Mouse (Mus musculus): ENCODE data around the gene Plxna1.

The Plxna1 gene

DNA sequence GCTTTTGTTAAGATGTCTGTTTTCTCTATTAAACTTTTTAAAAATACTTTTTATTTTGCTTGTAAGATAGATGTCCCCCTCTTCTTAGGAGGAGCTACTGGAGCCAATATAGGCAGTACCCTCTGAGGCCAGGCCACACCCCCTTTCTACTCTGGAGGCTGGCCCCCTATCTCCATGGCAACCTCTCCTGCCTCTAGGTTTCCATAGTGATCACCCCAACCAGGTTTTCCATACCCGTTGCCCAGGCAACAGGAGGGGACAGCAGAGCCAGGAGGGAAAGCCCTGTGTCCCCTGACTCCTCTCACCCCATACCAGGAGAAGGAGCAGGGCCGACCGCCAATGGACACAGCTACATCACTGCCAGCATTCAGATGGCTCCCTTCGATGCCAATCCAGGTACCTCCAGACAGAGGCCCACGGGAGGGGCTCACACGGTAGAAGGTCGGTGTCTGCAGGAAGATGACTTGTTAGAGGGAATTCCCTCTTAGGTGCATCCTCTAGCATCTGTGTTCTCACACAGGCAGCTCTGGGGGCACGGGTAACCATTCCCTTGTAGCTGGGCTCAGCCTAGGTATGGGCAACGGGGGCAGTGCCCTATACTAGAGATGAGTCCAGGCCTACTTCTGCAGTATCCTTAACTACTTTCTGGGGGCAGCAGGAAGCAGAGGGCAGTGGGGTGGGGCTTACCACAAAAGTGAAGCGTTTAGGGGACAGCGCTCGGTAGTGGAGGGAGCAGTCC is 28.3 kb downstream of the Plxna1 start:
- DNase-seq (ENCODE audit: low read depth): no peak

DNA sequence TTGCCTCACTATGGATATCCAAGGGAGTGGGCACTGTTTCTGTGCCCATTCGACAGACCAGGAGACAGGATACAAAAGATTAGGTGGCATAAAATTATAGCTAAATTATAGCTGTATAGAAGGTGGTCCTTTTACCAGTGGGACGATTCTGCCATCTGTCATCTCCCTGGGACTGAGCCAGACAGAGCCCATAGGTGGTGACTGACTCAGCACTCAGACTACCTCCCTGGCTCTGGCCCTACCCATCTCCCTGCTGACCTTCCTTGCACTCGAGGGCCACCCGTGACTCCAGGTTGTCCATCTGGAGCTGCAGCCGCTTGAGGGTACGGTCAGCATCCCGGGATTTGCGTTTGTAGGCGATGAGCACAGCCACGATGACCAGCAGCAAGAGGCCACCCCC is 31.5 kb downstream of the Plxna1 start:
- DNase-seq (ENCODE audit: low read depth): no peak

DNA sequence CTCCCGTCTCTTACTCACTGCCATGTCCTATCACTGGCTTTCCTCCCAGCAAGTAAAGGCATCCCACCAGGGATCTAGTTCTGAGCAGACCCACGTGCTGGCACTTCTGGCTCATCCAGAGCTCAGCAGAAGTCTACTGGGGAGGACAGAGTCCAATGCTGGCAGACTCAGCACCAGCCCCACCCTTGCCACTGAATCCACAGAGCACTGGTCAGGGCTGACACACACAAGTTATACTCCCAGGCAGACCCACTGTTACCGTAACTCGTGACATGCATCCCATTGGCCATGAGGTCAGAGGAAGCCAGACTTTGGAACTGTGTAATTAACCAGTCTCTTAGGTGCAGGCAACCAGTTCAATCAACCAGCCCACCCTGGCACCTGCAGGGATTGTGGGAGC is 33.8 kb downstream of the Plxna1 start:
- DNase-seq (ENCODE audit: low read depth): no peak

DNA sequence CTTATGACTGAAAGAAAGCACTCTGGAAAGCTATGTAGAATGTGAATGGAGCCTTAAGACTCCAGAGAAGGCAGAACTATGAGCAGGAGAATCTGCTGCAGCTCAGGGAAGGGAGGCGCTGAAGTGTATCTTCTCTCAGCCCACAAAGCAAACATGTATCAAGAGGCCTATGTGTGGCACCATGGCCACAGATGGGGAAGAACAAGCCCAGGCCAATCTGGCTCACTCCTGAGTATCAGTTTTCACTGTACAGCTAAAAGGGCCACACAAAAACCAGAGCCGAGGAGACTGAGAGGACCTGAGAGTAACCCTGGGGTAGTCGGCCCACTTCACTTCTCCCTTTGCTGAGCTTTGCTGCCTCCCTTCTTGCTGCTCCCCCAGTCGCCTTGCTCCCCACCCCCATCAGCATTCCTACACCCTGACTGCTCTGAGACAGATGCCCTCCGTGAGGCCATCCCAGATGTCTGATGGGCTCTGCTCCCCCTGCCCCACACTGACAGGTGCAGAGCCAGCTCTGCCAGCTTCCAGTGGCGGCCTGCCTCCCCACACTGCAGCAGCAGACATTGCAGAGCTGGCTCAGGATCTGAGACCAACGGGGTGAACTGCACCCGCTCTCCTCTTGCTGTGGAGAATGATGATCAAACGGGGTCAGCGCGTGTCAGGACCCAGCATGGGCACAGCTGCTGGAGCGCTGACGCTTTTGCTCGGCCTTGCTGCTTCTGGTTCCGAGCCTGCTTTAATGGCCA is 34.5 kb downstream of the Plxna1 start:
- DNase-seq (ENCODE audit: low read depth): no peak

DNA sequence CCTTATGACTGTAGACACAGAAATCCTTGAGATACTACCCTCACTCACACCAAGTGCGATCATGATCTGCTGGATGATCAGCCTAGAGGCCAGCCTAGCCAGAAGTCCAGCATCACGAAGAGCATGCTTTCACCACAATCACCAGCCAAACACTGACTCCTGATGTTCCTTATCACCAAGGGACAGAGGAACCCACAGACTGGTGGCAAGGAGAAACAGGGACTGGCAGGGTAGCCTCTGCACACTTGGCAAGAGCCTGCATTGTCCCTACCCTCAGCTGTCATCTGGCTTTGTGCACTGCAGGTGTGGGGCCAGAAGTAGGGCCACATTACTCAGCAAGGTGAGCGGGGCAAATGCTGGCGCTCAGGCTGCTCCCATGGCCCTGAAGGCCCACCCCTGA is 37.6 kb downstream of the Plxna1 start:
- no peak for DNase-seq (ENCODE audit: low read depth)

GRCm38 (mm10) chr6:89315263-89315662 is 47.2 kb downstream of the Plxna1 start:
- DNase-seq (ENCODE audit: low read depth): no peak

DNA sequence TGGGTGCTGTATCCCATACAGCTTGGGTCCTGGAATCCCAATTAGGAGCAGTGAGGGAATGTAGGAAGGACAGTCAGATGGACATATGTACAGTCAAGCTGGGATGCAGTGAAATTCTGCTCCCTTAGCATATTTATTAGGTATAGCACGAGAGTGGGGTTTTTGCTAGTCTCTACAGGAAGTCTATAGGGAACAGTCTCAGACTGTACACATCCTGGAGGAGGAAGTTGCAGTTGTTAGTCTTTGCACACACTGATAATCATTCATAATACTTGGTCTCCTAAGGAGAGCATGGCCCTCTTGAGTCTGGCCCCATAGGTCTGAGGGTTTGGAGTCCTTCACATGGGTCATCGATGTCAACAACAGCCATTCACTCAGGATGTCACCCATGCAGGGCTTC is 50.9 kb downstream of the Plxna1 start:
- no peak for DNase-seq (ENCODE audit: low read depth)

DNA sequence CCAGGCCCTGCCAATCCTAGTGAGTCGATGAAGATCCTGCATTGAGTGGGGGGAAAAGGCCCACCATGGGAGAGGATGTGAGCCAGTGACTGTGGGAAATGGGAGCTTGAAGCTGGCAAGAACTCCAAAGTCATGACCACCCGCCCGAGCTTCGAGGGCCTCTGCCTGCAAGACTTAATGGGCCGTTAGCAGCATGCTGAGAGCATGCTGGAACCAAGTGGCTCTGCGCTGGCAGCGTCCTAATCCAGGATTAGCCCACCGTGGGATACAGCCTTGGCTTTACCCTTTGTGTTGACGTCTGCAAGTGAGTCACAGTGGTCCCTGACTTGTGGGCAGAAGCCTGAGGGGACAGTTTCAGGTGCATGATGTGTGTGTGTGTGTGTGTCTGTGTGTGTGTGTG is 52.2 kb downstream of the Plxna1 start:
- no peak for DNase-seq (ENCODE audit: low read depth)

- DNase-seq (ENCODE audit: low read depth): peak; percentile 51
Observed at GRCm38 (mm10) chr6:89308213-89308973, 54.0 kb downstream of the Plxna1 start.

- no peak for DNase-seq (ENCODE audit: low read depth)
Observed at GRCm38 (mm10) chr6:89304375-89305058, 57.9 kb downstream of the Plxna1 start.

- DNase-seq (ENCODE audit: low read depth): no peak
Observed at GRCm38 (mm10) chr6:89299818-89300217, 62.6 kb downstream of the Plxna1 start.

DNA sequence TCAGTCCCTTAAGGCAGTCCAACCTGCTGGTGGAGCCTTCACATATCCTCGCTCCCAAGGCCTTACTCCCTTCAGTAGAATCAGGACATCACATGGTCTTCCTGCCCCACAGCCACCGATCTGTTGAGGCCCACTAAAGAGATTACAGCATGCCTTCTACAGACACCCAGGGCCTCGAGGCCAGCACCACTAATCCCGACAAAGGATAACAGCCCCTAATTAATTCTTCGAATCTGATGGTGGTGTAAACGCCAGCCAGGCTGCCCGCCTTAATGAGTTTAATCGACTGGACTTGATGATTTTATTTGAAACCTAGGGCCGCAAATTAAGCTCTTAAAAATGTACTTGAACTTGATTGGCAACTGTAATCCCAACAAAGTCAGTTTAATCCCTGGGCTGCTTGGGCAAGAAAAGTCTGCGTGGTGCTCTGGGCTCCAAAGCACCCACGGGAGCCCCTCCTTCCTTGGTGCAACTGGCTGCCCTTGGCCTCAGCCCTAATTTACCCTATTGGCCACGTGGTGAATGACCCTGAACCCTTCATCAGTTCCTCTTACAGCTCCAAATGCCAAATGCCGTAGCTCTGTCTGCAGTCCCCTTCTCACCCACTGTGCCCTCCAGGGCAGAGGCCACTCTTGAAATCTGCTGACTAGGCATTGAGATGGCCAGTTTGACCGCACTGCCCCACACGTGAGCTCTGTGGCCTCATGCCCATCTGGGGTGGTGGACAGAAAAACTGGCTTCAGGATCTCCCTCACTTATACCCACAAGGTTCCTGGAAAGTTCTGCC is 65.3 kb downstream of the Plxna1 start:
- DNase-seq (ENCODE audit: low read depth): no peak

GRCm38 (mm10) chr6:89296001-89296709 is 66.3 kb downstream of the Plxna1 start:
- no peak for DNase-seq (ENCODE audit: low read depth)

GRCm38 (mm10) chr6:89294621-89295020 is 67.8 kb downstream of the Plxna1 start:
- DNase-seq (ENCODE audit: low read depth): no peak

- DNase-seq (ENCODE audit: low read depth): no peak
Observed at GRCm38 (mm10) chr6:89291494-89291893, 70.9 kb downstream of the Plxna1 start.

DNA sequence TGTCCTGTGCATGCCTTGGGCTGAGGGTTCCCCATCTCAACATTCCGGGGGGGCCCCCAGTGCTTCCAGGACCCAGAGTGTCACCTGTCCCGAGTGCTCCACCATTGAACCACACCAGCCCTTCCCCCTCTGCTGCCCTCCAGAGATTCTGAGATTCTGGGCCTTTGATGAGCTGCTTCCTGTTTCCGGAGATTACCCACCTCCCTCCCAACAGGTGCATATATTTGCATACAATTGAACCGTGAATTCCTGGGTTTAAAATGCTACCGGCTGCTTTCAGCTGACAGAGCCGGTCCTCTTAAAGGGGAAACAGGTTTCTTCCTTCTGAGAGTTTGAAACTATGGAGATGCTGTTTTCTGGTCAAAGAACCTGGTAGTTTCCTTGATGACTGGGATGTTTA is 74.3 kb downstream of the Plxna1 start:
- no peak for DNase-seq (ENCODE audit: low read depth)

GRCm38 (mm10) chr6:89286700-89287428 is 75.6 kb downstream of the Plxna1 start:
- DNase-seq (ENCODE audit: low read depth): peak; percentile 85

- DNase-seq (ENCODE audit: low read depth): no peak
Observed at GRCm38 (mm10) chr6:89286286-89286655, 76.1 kb downstream of the Plxna1 start.

GRCm38 (mm10) chr6:89285561-89286285 is 76.7 kb downstream of the Plxna1 start:
- no peak for DNase-seq (ENCODE audit: low read depth)

DNA sequence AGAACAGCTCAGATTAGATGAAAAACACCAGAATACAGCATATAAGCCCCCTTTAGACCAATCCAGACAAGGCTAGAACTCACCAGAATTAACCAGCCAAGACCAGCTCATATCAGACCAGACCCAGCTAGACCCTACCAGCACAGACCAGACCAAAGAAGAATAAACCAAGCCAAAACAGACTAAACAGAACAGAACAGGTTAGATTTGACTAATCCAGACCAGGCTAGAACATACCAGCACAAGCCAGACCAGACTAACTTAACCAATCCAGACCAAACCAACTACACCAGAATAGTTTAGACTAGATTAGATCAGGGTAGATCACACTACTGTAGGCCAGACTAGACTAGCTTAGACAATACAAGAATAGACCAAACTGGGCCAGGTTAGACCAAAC is 77.3 kb downstream of the Plxna1 start:
- no peak for DNase-seq (ENCODE audit: low read depth)

Data from NIH3T3 (cell line).